Mouse (Mus musculus) kidney, embryonic 16.5 days (tissue): Measurements from ENCODE around the gene Cyp4f17. TPM values are rescaled to one million over a fixed set of nuclear protein-coding genes. Genes with fewer than 3 reads are reported as not detected.
"Not testable (repeated sequence)": the region's sequence is repeated elsewhere in the genome, so short reads cannot be mapped to it uniquely, and the experiment has no call there.

Experiments
- ATAC-seq: fragments of 200-750 bp; cut with Nextera tagmentation; 2 replicates; pipeline ENCODE4 v1.8.0; 2017; ENCODE audit warnings: moderate TSS enrichment; ENCODE audit not compliant: low FRiP score, low TSS enrichment
- H3K27ac ChIP-seq: fragments of 300-500 bp; sonication (generic); 2 replicates; pipeline ENCODE4 v1.5.1; 2014; ENCODE audit warnings: low read length
- H3K27me3 ChIP-seq: fragments of 300-500 bp; sonication (generic); 2 replicates; pipeline ENCODE4 v1.6.1; 2014; ENCODE audit warnings: low read length, control low read depth, mixed read lengths; ENCODE audit not compliant: insufficient read depth
- H3K36me3 ChIP-seq: fragments of 300-500 bp; sonication (generic); 2 replicates; pipeline ENCODE4 v1.6.1; 2014; ENCODE audit warnings: low read length, control low read depth, mixed read lengths; ENCODE audit not compliant: insufficient read depth
- H3K4me1 ChIP-seq: fragments of 300-500 bp; sonication (generic); 2 replicates; pipeline ENCODE4 v1.6.1; 2014; ENCODE audit warnings: low read length, control low read depth, mixed read lengths; ENCODE audit not compliant: insufficient read depth
- H3K4me2 ChIP-seq: fragments of 300-500 bp; sonication (generic); replicated peaks from 2 replicates; pipeline ENCODE4 v1.6.1; 2014; ENCODE audit warnings: low read depth, low read length
- H3K4me3 ChIP-seq: fragments of 300-500 bp; sonication (generic); 2 replicates; pipeline ENCODE4 v1.5.1; 2014; ENCODE audit warnings: mild to moderate bottlenecking, low read length
- H3K9ac ChIP-seq: fragments of 300-500 bp; sonication (generic); replicated peaks from 2 replicates; pipeline ENCODE4 v1.6.1; 2014; ENCODE audit warnings: low read length
- H3K9me3 ChIP-seq: fragments of 300-500 bp; sonication (generic); 2 replicates; pipeline ENCODE4 v1.6.1; 2016; ENCODE audit warnings: low read length, control low read depth
- WGBS: fragments of 180-500 bp; shearing (Covaris S2); extraction: QIAGEN DNeasy Blood & Tissue Kit; methylation state at CpG from one replicate; pipeline ENCODE4 v1.1.7; 2014; 5-methylcytosine and 5-hydroxymethylcytosine counted together
- polyA plus RNA-seq: library from polyadenylated mRNA; unstranded; fragments of >200 nt; fragmentation: Nextera tagmentation; extraction: Ambion mirVana; gene quantifications from 2 replicates; pipeline ENCODE4 v1.2.1, GENCODE M21; 2015

Gene Cyp4f17
- polyA plus RNA-seq, 1 experiment from 2014 or later: 7.4 TPM

DNA sequence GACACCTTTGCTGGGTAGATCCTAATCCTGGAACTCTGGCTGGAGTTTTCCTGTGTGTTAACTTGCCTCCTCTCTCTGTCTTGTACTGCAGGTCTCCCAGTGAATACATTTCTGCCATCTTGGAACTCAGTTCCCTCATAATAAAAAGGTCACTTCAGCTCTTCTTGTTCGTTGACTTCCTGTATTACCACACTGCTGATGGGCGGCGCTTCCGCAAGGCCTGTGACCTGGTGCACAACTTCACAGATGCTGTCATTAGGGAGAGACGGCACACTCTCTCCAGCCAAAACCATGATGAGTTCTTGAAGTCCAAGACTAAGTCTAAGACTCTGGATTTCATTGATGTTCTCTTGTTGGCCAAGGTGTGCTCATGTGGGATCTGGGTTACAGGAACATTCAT is 38.9 kb downstream of the Cyp4f17 start:
- H3K4me1 ChIP-seq, ATAC-seq, H3K9me3 ChIP-seq, H3K36me3 ChIP-seq, H3K4me3 ChIP-seq, H3K27me3 ChIP-seq, H3K9ac ChIP-seq, H3K27ac ChIP-seq, H3K4me2 ChIP-seq: not testable (repeated sequence)
- 88% methylated on average over 5 of the region's 5 CpGs for whole genome bisulfite sequencing

DNA sequence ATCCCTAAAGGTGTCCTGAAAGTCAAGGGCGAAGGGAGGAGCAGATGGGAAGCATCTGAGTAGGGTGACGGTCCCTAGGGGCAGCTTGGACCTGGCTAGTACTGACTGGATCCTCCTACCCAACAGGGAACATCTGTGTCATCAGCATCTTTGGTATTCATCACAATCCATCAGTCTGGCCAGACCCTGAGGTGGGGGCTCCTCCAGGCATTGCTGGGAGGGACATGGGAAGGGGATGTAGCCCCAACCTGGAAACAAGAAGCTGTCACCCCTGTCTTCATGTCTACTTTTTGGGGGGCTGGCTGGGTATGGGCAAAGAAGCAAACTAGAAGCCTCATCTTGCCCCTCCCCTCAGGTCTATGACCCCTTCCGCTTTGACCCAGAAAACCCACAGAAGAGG is 44.5 kb downstream of the Cyp4f17 start:
- H3K36me3 ChIP-seq, H3K27ac ChIP-seq, H3K9me3 ChIP-seq, H3K9ac ChIP-seq, H3K4me1 ChIP-seq, H3K27me3 ChIP-seq, ATAC-seq: not testable (repeated sequence)
- 85% methylated on average over 3 of the region's 3 CpGs for WGBS
- peak overlapping the region; percentile 48; the same call in 1 of the 2 replicates for H3K4me2 ChIP-seq
- peak overlapping the region; percentile 30 for H3K4me3 ChIP-seq

DNA sequence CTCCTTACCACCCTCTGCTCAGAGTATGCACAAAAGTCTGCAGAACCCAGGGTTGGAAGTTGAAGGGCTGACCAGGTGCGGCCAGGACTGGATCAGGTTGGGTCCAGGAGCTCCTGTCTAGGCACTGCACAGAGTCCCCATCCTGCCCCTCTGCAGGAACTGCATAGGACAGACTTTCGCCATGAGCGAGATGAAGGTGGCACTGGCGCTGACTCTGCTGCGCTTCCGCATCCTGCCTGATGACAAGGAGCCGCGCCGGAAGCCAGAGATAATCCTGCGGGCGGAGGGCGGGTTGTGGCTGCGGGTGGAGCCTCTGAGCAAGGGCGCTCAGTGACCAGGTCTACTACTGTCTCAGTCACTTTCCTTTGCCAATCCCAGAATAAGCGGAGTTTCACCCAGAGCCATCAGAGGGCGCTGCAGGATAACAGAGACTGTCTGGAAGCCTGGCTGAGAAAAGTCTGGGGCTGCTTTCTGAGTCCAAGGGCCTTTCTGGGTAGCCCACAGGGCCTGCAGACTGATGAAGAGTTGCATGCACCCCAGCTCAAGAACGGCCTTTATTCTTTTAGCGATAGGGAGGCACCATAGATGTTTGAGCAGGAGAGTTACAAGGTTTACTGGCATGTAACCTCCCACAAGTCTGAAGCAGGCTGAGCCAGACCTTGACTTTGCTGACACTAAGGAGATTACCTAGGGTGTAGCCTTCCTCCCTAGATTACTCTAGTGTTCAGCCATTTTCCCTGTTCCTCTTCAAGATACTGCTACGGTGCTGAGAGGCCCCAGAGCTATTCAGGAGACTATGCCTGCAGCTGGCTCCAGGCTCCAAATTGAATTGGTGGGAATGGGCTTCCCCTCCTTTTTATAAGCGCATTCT is 45.3 kb downstream of the Cyp4f17 start:
- 17% methylated on average over 20 of the region's 20 CpGs for WGBS
- Histone ChIP-seq H3K36me3 (no peaks in the 10 kb centered on the region), H3K9ac (peak overlapping the region; percentile 26; the same call in 1 of the 2 replicates), H3K27ac (no peak overlapping the region), H3K9me3 (no peaks in the 10 kb centered on the region), H3K4me2 (peak overlapping the region; percentile 48), H3K4me3 (peak overlapping the region; percentile 30), H3K27me3 (no peaks in the 10 kb centered on the region), H3K4me1 (no peaks in the 10 kb centered on the region)
- peak; percentile 91 for ATAC-seq

DNA sequence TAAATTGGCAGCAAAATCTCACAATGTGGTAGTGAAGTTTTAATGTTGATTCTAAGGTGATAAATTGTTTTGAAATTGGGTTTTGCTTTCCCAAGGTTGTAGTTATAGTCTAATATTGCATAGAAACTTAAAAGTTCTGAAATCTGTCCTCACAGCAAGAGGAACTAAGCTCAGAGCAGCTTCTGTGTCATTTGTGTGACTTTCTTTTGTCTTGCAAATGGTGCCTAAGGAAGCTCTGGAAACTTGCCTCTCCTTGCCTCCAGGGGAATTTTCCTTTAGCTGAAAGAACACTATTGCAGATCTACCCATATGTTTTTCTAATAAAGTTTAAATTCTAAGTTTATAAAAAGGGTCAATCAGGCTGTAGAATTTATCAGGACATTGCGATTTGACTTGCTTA is 47.2 kb downstream of the Cyp4f17 start:
- not testable (repeated sequence) for H3K27ac ChIP-seq, H3K27me3 ChIP-seq, H3K9me3 ChIP-seq, H3K36me3 ChIP-seq, H3K9ac ChIP-seq, ATAC-seq, H3K4me2 ChIP-seq, H3K4me3 ChIP-seq, H3K4me1 ChIP-seq
- WGBS: 53% methylated on average over 1 of the region's 1 CpGs

DNA sequence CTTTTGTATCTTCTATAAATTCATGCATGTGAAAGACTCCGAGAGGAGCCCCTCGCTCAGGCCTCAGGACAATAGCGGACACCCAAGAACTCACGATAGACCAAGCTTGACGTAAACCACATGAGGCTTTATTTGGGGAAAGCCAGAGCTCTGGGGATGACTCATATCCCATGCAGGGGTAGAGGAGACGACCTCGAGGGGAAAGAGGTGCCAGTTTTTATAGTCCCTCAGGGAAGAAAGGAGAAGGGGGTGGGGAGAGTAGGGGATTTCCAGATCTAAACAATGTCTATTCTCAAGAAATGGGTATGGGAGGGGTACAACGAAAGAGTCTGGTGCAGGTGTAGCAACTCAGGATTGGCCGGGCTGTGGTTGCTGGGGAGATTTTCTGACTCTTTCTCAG is 48.5 kb downstream of the Cyp4f17 start:
- not testable (repeated sequence) for ATAC-seq, H3K27ac ChIP-seq, H3K4me2 ChIP-seq, H3K4me1 ChIP-seq, H3K4me3 ChIP-seq, H3K9me3 ChIP-seq, H3K9ac ChIP-seq, H3K27me3 ChIP-seq, H3K36me3 ChIP-seq
- WGBS: 81% methylated on average over 9 of the region's 9 CpGs

DNA sequence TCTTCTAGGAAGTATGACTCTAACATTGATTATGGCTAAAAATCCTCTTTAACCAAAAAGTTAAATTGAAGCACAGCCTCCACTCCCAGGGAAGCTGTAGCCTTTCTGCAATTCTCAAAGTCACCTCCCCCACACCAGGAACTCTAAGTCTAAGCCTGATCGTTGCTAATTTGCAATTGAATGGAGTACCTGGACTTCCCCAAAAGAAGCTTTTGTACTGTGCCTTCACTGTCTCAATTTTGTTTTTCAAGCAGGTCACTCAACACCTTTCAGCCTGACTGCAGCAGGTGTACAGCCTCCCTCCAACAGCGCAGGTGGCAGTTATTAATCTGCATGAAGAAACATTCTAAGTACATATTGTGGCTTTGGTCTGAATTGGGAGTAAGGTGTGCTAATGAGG is 57.5 kb downstream of the Cyp4f17 start:
- ATAC-seq, H3K4me1 ChIP-seq, H3K27ac ChIP-seq, H3K36me3 ChIP-seq, H3K4me2 ChIP-seq, H3K9me3 ChIP-seq, H3K27me3 ChIP-seq, H3K9ac ChIP-seq, H3K4me3 ChIP-seq: not testable (repeated sequence)
- WGBS: 74% methylated on average over 2 of the region's 2 CpGs

DNA sequence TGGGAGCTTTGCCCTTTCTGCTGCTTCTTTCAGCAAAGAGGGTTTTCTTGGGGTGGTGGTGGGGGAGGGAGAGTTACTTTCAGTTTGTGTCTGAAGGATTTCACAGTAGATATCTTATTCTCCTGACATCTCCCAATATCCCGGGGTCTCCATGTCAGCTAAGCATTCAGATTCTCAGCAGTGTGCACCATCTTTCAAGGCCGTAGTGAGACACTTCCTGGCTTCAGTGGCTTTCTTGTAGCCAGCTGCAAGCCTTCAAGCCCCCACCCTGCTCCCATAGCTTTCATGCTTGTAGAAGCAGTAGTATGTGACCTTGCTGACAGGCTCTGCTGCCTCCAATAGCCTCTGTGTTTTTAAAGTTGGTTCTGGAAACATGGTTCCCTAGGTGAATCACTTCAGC is 67.4 kb downstream of the Cyp4f17 start:
- not testable (repeated sequence) for H3K9me3 ChIP-seq, H3K4me3 ChIP-seq, H3K4me2 ChIP-seq, H3K9ac ChIP-seq, H3K36me3 ChIP-seq, H3K27ac ChIP-seq, H3K4me1 ChIP-seq, H3K27me3 ChIP-seq, ATAC-seq
- 29% methylated on average over 2 of the region's 2 CpGs for WGBS

DNA sequence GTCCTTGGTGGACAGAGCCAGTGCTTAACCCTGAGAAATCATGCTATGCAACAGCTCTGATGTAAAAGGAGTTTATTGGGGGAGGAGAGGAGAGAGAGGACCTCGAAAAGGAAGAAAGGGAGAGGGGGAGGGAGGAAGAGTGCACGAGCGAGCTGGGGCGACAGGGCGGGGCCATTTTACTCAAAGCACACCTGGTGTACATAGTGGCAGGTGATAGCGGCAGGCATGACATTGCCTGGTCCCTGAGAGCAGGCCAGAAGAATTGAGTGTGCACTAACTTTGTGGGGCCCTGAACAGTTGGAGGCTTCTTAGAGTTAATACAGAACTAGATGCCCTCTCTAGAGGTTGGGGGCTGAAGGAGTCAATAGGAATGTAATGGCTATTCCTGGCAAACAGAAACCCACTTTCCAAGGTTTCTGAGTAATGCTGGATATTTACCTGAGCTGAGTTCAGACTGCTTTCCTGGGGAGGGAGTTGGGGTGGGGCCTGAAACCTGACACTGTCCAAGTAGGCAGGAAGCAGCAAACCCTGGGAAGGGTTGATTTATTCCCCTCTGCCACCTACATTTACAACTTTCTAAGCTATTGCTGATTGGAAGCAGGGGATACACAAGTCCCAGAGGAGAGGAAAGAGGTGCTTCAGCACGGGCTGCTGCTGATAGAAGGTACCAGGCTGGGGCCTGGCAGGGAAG is 71.8 kb downstream of the Cyp4f17 start:
- no peaks in the 10 kb centered on the region for H3K27me3 ChIP-seq
- H3K4me3 ChIP-seq: no peak overlapping the region
- no peak overlapping the region for H3K4me2 ChIP-seq
- H3K36me3 ChIP-seq: no peaks in the 10 kb centered on the region
- no peak overlapping the region for H3K9ac ChIP-seq
- 51% methylated on average over 7 of the region's 7 CpGs for WGBS
- peaks cover 6% of the 10 kb centered on the region for H3K4me1 ChIP-seq
- ATAC-seq: no peak
- H3K9me3 ChIP-seq: no peaks in the 10 kb centered on the region
- H3K27ac ChIP-seq: no peak overlapping the region
